Mouse (Mus musculus): ENCODE data around the gene Avl9.

The Avl9 gene

DNA sequence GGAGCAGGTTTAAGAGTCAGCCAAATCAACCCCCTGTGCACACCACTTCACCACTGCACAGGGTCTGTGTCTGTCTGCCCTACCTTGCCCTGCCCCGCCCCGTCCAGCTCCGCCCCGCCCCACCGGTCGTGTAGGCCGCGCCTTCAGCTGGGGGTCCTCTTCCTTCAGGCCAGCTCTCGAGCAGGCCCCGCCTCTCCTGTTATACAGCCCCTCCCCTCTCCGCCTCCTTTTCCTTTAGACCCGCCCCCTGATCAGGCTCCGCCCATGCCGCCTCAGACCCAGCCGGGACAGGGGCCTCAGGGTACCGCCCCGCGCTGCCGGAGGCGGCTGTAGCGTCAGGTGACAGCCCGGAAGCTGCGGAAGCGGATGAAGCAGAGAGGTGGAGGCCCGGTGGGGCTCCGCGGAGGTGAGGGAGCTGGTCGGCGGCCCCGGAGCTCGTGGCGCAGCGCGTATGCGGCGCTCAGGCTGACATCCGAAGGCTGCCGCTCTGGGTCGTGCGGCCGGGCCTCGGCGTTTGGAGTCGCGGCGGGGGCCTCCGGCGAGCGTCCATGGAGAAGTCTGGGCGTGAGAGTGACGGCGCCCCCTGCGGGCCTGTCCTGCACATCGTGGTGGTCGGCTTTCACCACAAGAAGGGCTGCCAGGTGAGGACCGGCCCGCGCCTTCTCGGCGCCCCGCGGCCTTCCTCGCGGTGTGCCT, at the start of gene Avl9:
TSS of gene Avl9 (plus strand) at position 326 of the 696 bp plus-strand sequence.
- under 1% methylated on average over 63 of the region's 64 CpGs for WGBS

DNA sequence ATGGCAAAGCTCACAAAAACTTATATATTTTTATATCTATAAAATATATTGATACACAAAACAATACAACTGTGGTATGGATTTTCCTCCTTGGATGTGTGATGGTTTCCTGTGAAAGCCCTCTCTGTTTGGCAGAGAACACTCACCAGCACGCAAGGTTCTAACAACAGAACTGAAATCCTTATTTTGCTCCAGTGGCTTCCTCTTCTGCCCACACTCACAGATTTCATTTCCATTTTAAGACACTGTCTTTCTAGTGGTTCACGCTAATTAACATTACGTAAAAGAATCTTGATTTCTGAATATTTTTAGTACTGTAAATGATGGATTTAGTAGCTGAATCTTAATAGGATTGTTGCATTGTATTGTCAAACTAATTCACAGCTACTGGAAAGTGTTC, 26.5 kb upstream of the Avl9 start:
- WGBS: 52% methylated on average over 3 of the region's 3 CpGs

DNA sequence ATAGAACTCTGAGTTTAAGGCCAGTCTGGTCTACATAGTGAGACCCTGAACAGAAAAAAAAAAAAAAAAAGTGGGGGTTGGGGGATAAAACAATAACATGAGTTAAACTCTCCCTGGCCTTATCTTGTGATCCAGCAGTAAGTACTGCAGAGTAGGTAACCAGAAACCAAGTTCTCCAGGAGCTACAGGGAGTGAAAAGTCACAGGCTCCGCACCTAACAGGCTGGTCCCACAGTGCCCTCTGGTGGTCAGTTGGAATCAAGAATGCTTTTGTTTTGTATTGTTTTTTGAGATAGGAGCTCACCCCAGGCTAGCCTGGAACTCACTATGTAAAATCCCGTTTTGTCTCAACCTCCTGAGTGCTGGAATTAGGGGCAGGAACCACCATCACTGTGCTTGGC, 23.5 kb upstream of the Avl9 start:
- WGBS: 12% methylated on average over 2 of the region's 2 CpGs

DNA sequence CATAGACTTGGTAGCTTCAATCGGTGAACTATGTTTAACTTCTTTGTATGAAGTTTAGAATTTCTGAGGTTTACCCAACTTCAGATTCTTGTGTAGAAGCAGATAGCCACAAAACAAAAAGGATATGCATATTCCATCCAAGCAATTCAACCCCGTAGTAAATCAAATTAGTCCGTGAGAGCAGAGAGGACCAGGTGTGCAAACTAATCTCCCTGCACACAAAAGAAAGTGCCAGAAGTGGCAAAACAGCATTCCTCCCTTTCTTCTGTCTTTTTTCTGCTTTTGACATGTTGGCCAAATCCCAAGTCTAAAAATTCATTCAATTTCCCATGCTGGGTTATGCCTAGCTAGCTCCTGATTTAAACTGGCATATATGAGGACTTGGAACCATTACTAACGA, 22.3 kb upstream of the Avl9 start:
- 77% methylated on average over 4 of the region's 4 CpGs for WGBS

GRCm38 (mm10) chr6:56703931-56704900, 10.5 kb upstream of the Avl9 start, which contains the start of gene Lsm5:
TSS of gene Lsm5 (minus strand) at chr6:56704710.
- under 1% methylated on average over 46 of the region's 46 CpGs for WGBS

DNA sequence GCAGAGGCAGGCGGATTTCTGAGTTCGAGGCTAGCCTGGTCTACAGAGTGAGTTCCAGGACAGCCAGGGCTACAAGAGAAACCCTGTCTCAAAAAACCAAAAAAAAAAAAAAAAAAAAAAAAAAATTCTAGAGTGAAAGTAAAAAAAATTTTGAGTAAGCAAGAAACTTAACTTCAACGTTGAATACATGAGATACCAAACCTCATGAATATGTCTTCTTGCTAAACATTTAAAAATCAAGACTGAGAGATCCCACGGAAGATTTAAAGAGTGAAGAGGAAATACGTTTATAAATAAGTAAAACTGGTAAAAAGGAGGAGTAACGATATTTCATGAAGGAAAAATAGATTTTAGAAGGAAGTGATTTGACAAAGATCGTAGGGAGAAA, 519 bp upstream of the Avl9 start:
- WGBS: 34% methylated on average over 7 of the region's 7 CpGs

GRCm38 (mm10) chr6:56715270-56715666, 569 bp downstream of the Avl9 start:
- WGBS: under 1% methylated on average over 25 of the region's 25 CpGs

DNA sequence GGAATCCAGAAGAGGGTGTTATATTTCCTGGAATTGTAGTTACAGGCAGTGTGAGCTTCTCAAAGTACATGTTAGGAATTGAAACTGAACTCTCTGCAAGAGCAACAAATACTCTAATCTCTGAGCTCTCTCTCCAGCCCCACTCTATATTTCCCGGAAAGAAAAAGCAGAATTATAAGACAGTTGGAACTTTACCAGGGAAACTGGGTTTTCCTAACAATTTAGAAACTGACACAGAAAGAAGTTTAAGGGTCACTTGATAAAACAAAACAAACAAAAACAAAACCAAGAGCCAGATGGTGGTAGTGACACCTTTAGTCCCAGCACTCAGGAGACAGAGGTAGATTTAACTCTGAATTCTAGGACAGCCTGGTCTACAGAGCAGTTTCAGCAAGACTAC, 4.4 kb downstream of the Avl9 start:
- WGBS: 45% methylated on average over 1 of the region's 1 CpGs

DNA sequence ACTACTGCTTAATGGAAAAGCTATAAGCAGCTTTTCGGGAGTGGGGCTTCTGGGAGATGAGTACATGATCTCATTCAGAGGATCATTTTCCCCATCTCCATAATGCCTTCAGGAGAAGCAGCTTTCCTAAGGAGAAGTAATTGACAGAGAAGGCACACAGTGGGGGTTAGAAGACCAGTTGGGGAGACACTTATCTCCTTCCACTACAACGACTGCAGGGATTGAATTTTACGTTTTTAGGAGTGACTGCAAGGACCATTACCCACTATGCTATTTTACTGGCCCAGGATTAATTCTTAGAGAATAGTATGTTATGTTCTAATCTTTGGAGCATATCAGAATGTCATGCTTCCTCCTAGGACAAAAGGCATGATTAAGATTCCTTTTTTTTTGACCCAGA, 6.2 kb downstream of the Avl9 start:
- WGBS: 53% methylated on average over 3 of the region's 3 CpGs

GRCm38 (mm10) chr6:56732545-56732944, 17.8 kb downstream of the Avl9 start:
- 34% methylated on average over 2 of the region's 2 CpGs for WGBS

- 46% methylated on average over 5 of the region's 5 CpGs for WGBS
These were observed 31.3 kb downstream of the Avl9 start for GRCm38 (mm10) chr6:56745950-56746543.

DNA sequence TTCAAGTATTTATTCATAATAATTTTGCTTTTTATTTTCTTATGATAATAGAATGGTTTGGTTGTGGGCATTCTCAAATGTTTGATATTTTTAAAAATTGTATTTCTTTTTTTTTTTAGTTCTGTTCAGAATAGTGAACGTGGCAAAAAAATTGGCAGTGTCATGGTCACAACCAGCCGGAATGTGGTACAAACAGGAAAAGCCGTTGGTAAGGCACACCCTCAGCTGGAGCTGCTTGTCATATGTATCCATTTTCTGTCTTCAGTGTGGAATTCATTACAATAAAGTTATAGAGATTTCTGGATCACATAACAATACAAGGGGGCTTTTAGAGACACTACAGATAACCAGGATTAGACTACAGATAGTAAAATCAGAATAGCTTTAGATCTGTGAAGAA, 39.0 kb downstream of the Avl9 start:
- WGBS: 88% methylated on average over 3 of the region's 3 CpGs

GRCm38 (mm10) chr6:56756117-56756516, 41.4 kb downstream of the Avl9 start:
- WGBS: 81% methylated on average over 1 of the region's 1 CpGs

DNA sequence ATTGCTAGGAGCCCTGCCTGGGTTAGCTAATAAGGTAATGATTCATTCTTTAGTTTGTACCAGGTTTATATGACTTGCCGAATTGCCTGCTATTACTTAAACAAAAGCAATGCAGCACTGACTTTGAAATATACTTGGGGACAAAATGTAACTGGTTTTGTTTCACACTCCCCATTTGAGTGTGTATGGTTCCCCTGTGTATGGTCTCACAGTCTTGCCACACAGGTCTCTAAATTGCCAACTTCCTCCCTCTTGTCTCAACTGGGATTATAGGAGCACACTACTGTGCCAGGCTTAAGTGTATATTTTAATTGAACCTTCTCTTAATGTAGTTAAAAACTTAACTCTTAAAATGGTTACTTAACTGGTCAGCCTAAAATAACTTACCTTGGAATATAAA, 44.6 kb downstream of the Avl9 start:
- WGBS: 94% methylated on average over 1 of the region's 1 CpGs

DNA sequence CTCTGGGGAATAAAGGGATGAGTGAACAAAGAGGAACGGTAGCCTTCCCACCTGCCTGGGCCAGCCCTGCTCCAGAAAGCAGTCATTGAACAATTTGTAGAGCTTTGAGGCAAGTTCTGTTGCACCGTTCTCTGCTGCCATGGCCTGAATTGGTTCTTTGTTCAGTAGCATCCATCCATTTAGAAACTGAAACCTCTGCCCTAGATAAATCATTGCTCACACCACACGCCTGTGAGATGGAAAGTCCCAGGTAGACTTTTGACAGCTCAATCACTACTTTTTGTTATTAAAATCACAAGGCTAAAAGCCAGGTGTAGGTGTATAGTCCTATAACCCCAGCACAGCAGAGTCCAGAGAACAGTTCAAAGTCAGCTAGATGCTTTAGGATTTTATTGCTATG, 50.6 kb downstream of the Avl9 start:
- 55% methylated on average over 3 of the region's 3 CpGs for WGBS

GRCm38 (mm10) chr6:56765696-56766095, 51.0 kb downstream of the Avl9 start:
- WGBS: 88% methylated on average over 4 of the region's 4 CpGs

DNA sequence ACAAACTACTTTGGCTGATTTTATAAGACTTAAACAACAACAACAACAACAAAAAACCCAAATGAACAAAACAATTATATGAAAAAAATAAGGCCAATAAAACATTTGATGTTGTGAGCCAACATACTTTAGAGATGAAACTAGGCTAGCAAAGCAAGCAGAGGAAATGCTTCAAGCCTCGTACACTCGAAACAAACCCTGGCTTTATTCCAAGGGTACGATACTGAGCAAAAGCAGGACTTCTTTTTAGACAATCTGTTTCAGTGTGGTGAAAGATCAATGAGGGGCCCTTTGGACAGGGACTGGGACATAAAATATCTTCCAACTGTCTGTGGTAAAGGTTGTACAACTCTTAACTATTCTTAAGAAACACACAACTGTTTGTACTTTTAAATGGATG, 61.1 kb downstream of the Avl9 start:
- WGBS: 15% methylated on average over 3 of the region's 3 CpGs

- 94% methylated on average over 5 of the region's 5 CpGs for WGBS
These were observed 64.9 kb downstream of the Avl9 start for GRCm38 (mm10) chr6:56779636-56780035.

DNA sequence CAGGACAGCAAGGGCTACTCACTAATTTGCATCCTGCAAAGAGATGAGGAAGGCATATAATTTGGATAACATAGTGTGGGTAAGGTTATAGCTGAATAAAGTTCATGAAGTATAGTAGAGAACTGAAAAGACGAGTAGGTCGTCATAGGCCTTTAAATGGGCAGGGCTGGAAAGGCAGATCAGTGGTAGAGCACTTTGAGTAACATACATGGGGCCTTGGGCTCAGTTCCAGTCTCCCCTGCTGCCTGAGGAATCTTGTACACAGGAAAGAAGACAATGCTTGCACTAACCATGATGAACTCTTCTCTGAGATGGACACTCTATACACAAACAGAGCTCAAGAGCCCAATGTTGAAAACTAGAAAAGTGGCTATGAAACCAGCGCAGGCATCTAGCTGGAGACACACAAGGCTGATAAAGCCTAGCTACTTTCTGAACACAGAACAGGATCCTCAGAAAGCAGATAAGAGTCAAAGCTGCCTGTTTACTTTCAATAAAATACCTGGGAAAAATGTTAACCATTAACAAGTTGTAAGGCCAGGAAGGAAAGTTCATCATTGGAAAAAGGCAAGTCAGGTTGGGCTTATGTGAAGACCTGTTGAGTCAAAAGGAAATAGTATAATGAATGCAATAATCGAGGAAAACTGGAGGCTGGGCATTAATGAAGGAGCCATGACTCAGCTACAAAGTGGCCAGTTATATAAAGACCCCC, 69.0 kb downstream of the Avl9 start:
- WGBS: 72% methylated on average over 4 of the region's 4 CpGs

GRCm38 (mm10) chr6:56785068-56785467, 70.4 kb downstream of the Avl9 start:
- 49% methylated on average over 5 of the region's 5 CpGs for WGBS

- WGBS: 74% methylated on average over 2 of the region's 2 CpGs
These were observed 73.0 kb downstream of the Avl9 start for GRCm38 (mm10) chr6:56787668-56788067.

- WGBS: 80% methylated on average over 3 of the region's 3 CpGs
These were observed 74.6 kb downstream of the Avl9 start for GRCm38 (mm10) chr6:56789336-56789735.
